Mouse (Mus musculus): ENCODE data around the gene Ccdc54. TPM values are rescaled to one million over a fixed set of nuclear protein-coding genes. Genes with fewer than 3 reads are reported as not detected.

Ccdc54 gene
- polyA plus RNA-seq (2015; fragmentation: Nextera tagmentation; extraction: Ambion mirVana): not detected in 2 replicates

DNA sequence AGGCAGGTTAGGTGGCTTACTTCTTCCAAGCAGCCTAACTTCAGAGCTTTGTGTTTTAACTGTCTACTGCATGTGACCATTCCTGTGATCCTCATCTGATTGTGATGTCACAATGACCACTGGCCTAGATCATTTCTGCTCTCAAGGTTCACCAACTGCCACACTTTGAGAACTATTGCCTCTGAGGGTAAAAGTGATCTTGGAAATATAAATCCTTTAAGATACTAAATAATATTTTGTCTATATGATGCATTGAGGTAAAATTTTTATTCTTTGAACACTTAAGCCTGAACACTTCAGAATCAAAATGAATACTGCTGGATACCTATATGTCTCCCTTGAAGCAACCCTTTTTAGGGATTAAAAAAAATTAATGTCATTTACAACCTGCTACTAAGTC lies at the start of gene Ccdc54:
Gene Ccdc54, minus strand, starts transcription at position 101 of the 400 bp plus-strand sequence.
- Histone ChIP-seq H3K4me2 (ENCODE audit: low read length) (no peak within 1 kb of the TSS), H3K36me3 (ENCODE audit: control insufficient read depth, insufficient read depth) (no peaks in the 10 kb centered on the region)
- no peak for ATAC-seq

DNA sequence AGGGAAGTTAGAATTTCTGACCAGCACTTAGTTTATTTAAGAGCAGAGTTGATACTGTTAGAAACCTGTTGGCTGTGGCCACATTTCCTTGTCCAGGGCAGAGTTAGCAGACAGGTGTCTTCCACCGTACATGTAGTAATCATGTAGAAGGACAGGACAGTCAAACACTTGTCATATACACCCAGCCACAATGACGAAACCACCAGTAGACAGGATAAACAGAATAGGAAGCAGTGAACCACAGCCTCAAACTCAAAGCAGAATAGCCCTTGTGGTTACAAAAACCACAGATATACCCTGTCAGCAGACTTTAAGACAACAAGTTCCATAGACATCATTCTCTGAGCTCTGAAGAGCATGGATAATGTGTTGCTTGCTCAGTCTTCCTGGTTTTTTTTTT lies 41.6 kb upstream of the Ccdc54 start:
- no peaks in the 10 kb centered on the region for H3K9me3 ChIP-seq (ENCODE audit: control insufficient read depth, low read length)
- no peaks in the 10 kb centered on the region for H3K4me1 ChIP-seq (replicated peaks; ENCODE audit: control insufficient read depth, insufficient read depth, low read length)
- ATAC-seq: no peak
- no peaks in the 10 kb centered on the region for H3K36me3 ChIP-seq (ENCODE audit: control insufficient read depth, insufficient read depth)
- WGBS: 97% methylated on average over 2 of the region's 2 CpGs
- no peaks in the 10 kb centered on the region for H3K27me3 ChIP-seq (replicated peaks; ENCODE audit: control insufficient read depth, insufficient read depth, low read length)
- H3K4me3 ChIP-seq (replicated peaks; ENCODE audit: low read length): no peak overlapping the region
- no peak overlapping the region for H3K9ac ChIP-seq (replicated peaks; ENCODE audit: low read depth, low read length)
- H3K4me2 ChIP-seq (ENCODE audit: low read length): no peak overlapping the region
- H3K27ac ChIP-seq (ENCODE audit: low read length): no peak overlapping the region

More for the DNA sequence above, at the start of gene Ccdc54:
- H3K27ac ChIP-seq (ENCODE audit: low read length): no peak within 1 kb of the TSS
- H3K9ac ChIP-seq (replicated peaks; ENCODE audit: low read depth, low read length): no peak within 1 kb of the TSS
- peaks cover 7% of the 10 kb centered on the region for H3K4me1 ChIP-seq (replicated peaks; ENCODE audit: control insufficient read depth, insufficient read depth, low read length)
- H3K9me3 ChIP-seq (ENCODE audit: control insufficient read depth, low read length): no peaks in the 10 kb centered on the region
- no peak within 1 kb of the TSS for H3K4me3 ChIP-seq (replicated peaks; ENCODE audit: low read length)
- no peaks in the 10 kb centered on the region for H3K27me3 ChIP-seq (replicated peaks; ENCODE audit: control insufficient read depth, insufficient read depth, low read length)

DNA sequence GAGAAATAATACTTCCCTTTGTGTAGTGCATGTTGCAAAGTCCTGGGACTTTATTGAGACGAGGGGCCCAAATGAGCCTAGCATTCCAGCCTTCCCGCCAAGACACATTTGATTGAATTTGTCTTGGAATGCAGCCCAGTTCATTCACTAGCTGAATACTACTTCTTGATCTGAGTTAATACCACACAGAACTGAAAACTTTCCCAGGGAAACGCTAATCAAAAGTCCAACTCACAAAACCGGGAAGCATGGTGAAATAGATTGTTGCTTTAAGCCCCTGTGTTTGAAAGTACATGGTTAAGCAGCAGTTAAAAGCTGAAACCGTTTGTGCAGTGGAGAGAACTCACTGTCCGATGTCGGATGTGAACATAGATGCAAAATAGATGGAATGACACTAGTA lies 24.6 kb upstream of the Ccdc54 start:
- no peaks in the 10 kb centered on the region for H3K9me3 ChIP-seq (ENCODE audit: control insufficient read depth, low read length)
- no peaks in the 10 kb centered on the region for H3K36me3 ChIP-seq (ENCODE audit: control insufficient read depth, insufficient read depth)
- H3K4me2 ChIP-seq (ENCODE audit: low read length): no peak overlapping the region
- no peaks in the 10 kb centered on the region; the same call in 1 of the 2 replicates for H3K4me1 ChIP-seq (replicated peaks; ENCODE audit: control insufficient read depth, insufficient read depth, low read length)
- peak; percentile 90 for ATAC-seq
- H3K27ac ChIP-seq (ENCODE audit: low read length): no peak overlapping the region; the same call in 1 of the 2 replicates
- H3K4me3 ChIP-seq (replicated peaks; ENCODE audit: low read length): no peak overlapping the region
- 9% methylated on average over 7 of the region's 7 CpGs for WGBS
- no peaks in the 10 kb centered on the region for H3K27me3 ChIP-seq (replicated peaks; ENCODE audit: control insufficient read depth, insufficient read depth, low read length)
- H3K9ac ChIP-seq (replicated peaks; ENCODE audit: low read depth, low read length): no peak overlapping the region

DNA sequence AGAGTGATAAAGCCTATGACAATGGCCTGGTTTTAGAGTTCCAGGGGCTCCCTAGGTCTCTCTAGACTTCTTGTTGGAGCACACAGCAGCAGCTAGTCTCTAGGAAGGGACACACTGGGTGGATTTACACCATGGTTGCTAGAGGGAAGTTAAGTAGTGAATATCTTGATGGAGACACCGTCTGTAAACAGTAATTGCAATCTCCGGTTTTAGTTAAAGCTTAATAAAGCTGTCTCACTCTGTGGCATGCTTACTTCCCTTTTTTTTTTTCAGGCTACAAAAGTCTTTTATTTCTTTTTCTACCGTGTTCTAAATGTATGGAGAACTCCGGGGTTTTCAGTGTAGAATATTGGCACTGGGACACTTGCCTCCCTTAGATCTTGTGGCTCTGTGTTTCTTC lies 22.0 kb upstream of the Ccdc54 start:
- Histone ChIP-seq H3K9ac (replicated peaks; ENCODE audit: low read depth, low read length) (no peak overlapping the region), H3K27ac (ENCODE audit: low read length) (no peak overlapping the region), H3K36me3 (ENCODE audit: control insufficient read depth, insufficient read depth) (no peaks in the 10 kb centered on the region), H3K4me2 (ENCODE audit: low read length) (no peak overlapping the region), H3K27me3 (replicated peaks; ENCODE audit: control insufficient read depth, insufficient read depth, low read length) (no peaks in the 10 kb centered on the region), H3K4me1 (replicated peaks; ENCODE audit: control insufficient read depth, insufficient read depth, low read length) (no peaks in the 10 kb centered on the region; the same call in 1 of the 2 replicates), H3K9me3 (ENCODE audit: control insufficient read depth, low read length) (no peaks in the 10 kb centered on the region), H3K4me3 (replicated peaks; ENCODE audit: low read length) (no peak overlapping the region)
- no peak for ATAC-seq
- WGBS: 35% methylated on average over 4 of the region's 4 CpGs

DNA sequence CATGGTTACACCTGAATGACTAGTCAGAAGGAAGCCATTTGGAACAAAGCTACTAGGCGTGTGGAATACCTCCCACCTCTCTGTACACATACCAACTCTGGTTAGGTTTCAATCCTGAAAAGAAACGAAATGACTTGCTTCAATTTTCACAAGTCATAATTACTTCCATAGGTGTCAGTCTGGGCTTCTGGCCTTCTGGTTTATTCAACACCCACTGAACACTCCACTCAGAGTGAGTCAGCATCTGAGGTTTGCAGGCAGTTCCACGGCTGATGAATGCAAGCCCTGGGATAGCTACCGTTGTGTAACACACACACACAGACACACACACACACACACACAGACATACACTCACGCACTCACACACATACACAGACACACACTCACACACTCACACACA lies 19.6 kb upstream of the Ccdc54 start:
- H3K27me3 ChIP-seq (replicated peaks; ENCODE audit: control insufficient read depth, insufficient read depth, low read length): no peaks in the 10 kb centered on the region
- 70% methylated on average over 5 of the region's 5 CpGs for WGBS
- no peaks in the 10 kb centered on the region for H3K36me3 ChIP-seq (ENCODE audit: control insufficient read depth, insufficient read depth)
- ATAC-seq: peak; percentile 45; the same call in 1 of the 2 replicates
- no peak overlapping the region for H3K4me2 ChIP-seq (ENCODE audit: low read length)
- no peaks in the 10 kb centered on the region for H3K9me3 ChIP-seq (ENCODE audit: control insufficient read depth, low read length)
- H3K27ac ChIP-seq (ENCODE audit: low read length): no peak overlapping the region
- H3K9ac ChIP-seq (replicated peaks; ENCODE audit: low read depth, low read length): no peak overlapping the region
- H3K4me3 ChIP-seq (replicated peaks; ENCODE audit: low read length): no peak overlapping the region
- H3K4me1 ChIP-seq (replicated peaks; ENCODE audit: control insufficient read depth, insufficient read depth, low read length): no peaks in the 10 kb centered on the region; the same call in 1 of the 2 replicates

DNA sequence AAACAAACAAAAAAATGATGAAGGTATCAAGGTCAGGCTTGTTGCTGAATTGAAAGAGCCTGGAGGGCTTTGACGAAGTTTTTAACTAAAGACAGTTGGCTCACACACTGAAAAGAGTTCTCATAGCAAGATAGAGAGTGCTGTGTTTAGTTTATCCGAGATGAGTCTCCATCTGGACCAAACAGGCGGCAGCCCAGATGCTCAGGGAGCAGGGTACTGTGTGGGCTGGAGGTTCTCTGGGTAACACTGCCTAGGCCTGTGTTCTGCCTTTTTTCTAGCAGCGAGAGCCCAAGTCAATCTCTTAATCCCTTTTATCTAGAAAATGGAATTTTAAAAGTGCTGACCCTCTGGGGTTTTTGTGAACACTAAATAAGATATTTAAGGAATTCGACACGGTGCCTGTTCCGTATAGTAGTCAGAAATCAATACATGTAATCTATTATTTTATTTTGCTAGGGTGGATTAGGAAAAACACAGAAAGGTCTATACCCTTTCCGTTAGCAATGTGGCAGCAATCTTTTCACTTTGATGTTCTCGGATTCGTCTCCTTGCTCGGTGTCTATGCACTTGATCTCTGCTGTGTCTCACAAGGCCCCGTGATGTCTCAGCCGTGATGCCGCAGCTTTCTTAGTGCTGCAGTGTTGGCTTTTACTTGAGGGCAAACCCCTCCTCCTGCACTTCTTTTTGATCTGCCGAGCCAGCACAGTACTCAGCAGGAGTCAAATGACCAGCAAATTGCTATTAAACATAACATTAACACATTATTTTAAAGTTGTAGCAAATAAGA lies 17.0 kb upstream of the Ccdc54 start:
- Histone ChIP-seq H3K36me3 (ENCODE audit: control insufficient read depth, insufficient read depth) (no peaks in the 10 kb centered on the region), H3K4me3 (replicated peaks; ENCODE audit: low read length) (no peak overlapping the region), H3K4me2 (ENCODE audit: low read length) (no peak overlapping the region), H3K27ac (ENCODE audit: low read length) (no peak overlapping the region), H3K9me3 (ENCODE audit: control insufficient read depth, low read length) (no peaks in the 10 kb centered on the region), H3K27me3 (replicated peaks; ENCODE audit: control insufficient read depth, insufficient read depth, low read length) (no peaks in the 10 kb centered on the region), H3K4me1 (replicated peaks; ENCODE audit: control insufficient read depth, insufficient read depth, low read length) (no peaks in the 10 kb centered on the region), H3K9ac (replicated peaks; ENCODE audit: low read depth, low read length) (no peak overlapping the region)
- 40% methylated on average over 15 of the region's 15 CpGs for WGBS
- peak; percentile 73; the same call in 1 of the 2 replicates for ATAC-seq

DNA sequence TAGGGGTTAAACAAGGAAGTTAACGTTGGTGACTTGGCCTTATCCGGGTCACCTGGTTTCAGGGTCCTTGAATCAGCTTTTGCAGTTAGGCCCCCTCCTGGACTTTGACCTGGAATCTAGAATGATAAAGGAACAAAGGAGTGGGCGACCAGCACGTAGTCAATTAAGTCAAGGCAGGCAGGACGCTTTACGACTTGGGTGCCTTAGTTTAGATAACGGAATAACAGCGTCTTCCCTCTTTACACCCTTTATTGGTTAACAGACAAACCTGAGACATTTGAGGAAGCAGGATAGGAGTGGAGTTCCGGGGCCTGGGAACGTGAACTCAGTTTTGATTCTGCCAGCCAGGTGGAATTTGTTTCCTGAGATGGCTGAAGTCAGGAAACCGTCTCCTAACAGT lies 13.9 kb upstream of the Ccdc54 start:
- Histone ChIP-seq H3K4me2 (ENCODE audit: low read length) (no peak overlapping the region), H3K9me3 (ENCODE audit: control insufficient read depth, low read length) (no peaks in the 10 kb centered on the region), H3K27me3 (replicated peaks; ENCODE audit: control insufficient read depth, insufficient read depth, low read length) (no peaks in the 10 kb centered on the region), H3K9ac (replicated peaks; ENCODE audit: low read depth, low read length) (no peak overlapping the region), H3K4me1 (replicated peaks; ENCODE audit: control insufficient read depth, insufficient read depth, low read length) (no peaks in the 10 kb centered on the region), H3K36me3 (ENCODE audit: control insufficient read depth, insufficient read depth) (no peaks in the 10 kb centered on the region), H3K4me3 (replicated peaks; ENCODE audit: low read length) (no peak overlapping the region), H3K27ac (ENCODE audit: low read length) (no peak overlapping the region)
- WGBS: 77% methylated on average over 11 of the region's 11 CpGs
- no peak for ATAC-seq

DNA sequence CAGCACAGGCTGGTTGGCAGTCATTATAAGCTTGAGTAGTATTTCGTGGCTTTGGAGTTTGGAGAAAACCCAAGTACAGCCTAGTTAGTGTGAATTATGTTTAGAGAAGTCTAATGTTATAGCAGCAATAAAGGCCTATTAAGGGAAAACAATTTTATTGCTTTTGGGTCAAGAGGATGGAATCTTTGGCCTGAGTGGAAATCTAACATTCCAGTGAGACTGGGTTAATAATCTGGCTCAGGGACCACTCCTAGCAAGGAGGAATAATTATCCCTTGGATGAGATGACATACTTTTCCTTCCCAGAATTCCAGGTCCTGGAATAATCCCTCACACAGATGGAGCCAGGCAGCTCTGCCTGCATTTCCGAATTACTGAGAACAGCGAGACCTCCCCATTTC lies 11.0 kb upstream of the Ccdc54 start:
- no peak for ATAC-seq
- Histone ChIP-seq H3K9me3 (ENCODE audit: control insufficient read depth, low read length) (no peaks in the 10 kb centered on the region), H3K36me3 (ENCODE audit: control insufficient read depth, insufficient read depth) (no peaks in the 10 kb centered on the region), H3K9ac (replicated peaks; ENCODE audit: low read depth, low read length) (no peak overlapping the region), H3K27me3 (replicated peaks; ENCODE audit: control insufficient read depth, insufficient read depth, low read length) (no peaks in the 10 kb centered on the region), H3K4me1 (replicated peaks; ENCODE audit: control insufficient read depth, insufficient read depth, low read length) (no peaks in the 10 kb centered on the region), H3K27ac (ENCODE audit: low read length) (no peak overlapping the region), H3K4me2 (ENCODE audit: low read length) (no peak overlapping the region), H3K4me3 (replicated peaks; ENCODE audit: low read length) (no peak overlapping the region)
- 67% methylated on average over 3 of the region's 3 CpGs for WGBS

DNA sequence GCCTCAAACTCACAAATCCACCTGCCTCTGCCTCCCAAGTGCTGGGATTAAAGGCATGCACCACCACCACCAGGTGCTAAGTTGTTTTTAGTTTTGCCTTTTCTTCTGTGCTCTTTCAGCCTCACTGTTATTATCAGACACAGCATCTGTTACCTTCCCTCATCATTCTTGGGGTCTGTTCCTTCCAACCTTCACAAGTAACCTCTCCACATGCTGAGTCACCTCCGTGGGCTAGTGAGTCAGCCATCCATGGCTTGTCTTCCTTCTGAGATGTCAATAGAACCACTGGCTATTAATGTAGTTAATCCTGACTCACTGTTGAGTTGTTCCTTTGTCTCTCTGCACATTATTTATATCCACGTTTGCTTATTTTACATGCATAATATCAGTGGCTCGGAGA lies 9.7 kb upstream of the Ccdc54 start:
- Histone ChIP-seq H3K4me3 (replicated peaks; ENCODE audit: low read length) (no peak overlapping the region), H3K27me3 (replicated peaks; ENCODE audit: control insufficient read depth, insufficient read depth, low read length) (no peaks in the 10 kb centered on the region), H3K36me3 (ENCODE audit: control insufficient read depth, insufficient read depth) (no peaks in the 10 kb centered on the region), H3K9me3 (ENCODE audit: control insufficient read depth, low read length) (no peaks in the 10 kb centered on the region), H3K4me2 (ENCODE audit: low read length) (no peak overlapping the region), H3K4me1 (replicated peaks; ENCODE audit: control insufficient read depth, insufficient read depth, low read length) (no peaks in the 10 kb centered on the region; the same call in 1 of the 2 replicates), H3K27ac (ENCODE audit: low read length) (no peak overlapping the region), H3K9ac (replicated peaks; ENCODE audit: low read depth, low read length) (no peak overlapping the region)
- 78% methylated on average over 3 of the region's 3 CpGs for WGBS
- ATAC-seq: no peak

All from forebrain, embryonic 16.5 days (tissue).